Mouse (Mus musculus) small intestine, adult 2 months (tissue): ENCODE data around the gene Galm.

Experiments
- CTCF ChIP-seq: fragments of 200-500 bp; IDR thresholded peaks from 2 replicates; pipeline ENCODE4 v1.5.1; 2012; ENCODE audit warnings: low read depth, mild to moderate bottlenecking, control low read depth, inconsistent platforms, low read length, moderate library complexity, mixed read lengths; ENCODE audit not compliant: insufficient replicate concordance, insufficient read length; ENCODE audit errors: extremely low read depth
- POLR2A ChIP-seq: fragments of 200-500 bp; IDR thresholded peaks from 2 replicates; pipeline ENCODE4 v1.6.1; 2012; ENCODE audit warnings: low read depth, mild to moderate bottlenecking, control low read depth, inconsistent platforms, low read length, moderate library complexity

DNA sequence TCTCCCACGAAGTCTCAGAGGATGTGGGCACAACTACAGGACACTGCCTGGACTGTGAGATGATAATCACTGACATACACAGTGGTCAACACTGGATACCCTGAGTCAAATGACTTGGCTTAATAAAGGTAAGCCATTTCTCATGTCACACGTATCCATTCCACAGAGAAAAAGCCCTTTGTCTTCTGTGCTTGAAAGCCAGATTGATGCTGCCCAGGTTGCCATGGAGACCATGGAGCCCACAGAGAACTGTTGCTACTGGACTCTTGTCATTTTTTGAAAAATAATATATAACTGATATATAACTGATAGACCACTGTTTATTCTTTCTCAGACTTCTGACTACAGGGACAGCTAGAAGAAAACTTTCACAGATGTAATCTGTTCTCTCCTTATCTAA is 30.1 kb upstream of the Galm start:
- TF ChIP-seq CTCF (no peak), POLR2A (no peak)
